Mouse (Mus musculus) gastrocnemius, adult 8-10 months (tissue): ENCODE measurements around the gene Fancl. TPM values are rescaled to one million over a fixed set of nuclear protein-coding genes. Genes with fewer than 3 reads are reported as not detected.
"Not testable (repeated sequence)": the region's sequence is repeated elsewhere in the genome, so short reads cannot be mapped to it uniquely, and the experiment has no call there.

Experiments
- DNase-seq, 2 experiments: peaks; one replicate each; pipeline ENCODE4 v3.0.0; 2022; ENCODE audit warnings: low spot score in 2 of 2
- total RNA-seq, 4 experiments: library from RNA; stranded (reverse); gene quantifications; 2 replicates each; pipeline ENCODE4 v1.2.4; 2022

Gene Fancl
- total RNA-seq: 1 to 10 TPM; 3.9 to 6.5 (median 4.5) TPM

DNA sequence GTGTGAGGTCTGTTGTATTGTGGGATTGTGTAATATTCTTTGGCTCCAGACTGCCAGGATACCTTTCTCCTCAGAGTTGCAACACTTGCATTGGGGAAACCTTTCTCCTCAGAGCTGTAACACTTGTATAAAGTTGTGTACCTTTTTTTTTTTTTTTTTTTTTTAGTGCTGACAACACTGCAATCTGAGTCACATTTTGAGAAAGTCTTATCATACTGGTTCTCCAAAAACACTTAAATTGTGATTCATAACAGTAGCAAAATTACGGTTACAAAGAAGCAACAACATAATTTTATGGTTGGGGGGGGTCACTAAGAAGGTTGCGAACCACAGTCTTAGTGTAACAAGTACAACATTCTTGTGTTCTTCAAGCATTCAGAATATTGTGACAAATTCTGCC, at the start of gene Fancl:
Gene Fancl, plus strand, starts transcription at position 165 of the 400 bp plus-strand sequence.
- DNase-seq: no peak

DNA sequence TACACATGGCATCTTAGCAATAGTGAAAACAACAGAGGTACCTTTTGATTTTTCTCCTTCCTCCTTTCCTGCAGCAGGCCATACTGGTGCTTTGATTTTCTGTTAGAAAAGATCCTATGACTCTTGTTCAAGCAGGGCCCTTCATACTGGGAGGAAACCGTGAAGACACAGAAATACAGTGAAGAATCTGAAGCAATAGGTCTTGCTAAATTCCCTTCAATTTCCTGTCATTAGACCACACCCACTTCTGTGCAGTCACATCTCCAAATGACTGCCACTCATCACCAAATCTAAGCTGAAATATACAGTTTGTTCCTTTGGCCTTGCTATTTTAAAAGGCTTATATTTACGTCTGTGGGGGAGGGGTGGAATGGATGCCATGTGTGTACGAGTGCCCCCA, 49.1 kb upstream of the Fancl start:
- DNase-seq: no peak

GRCm38 (mm10) chr11:26370176-26370575, 15.8 kb upstream of the Fancl start:
- DNase-seq: not testable (repeated sequence)

DNA sequence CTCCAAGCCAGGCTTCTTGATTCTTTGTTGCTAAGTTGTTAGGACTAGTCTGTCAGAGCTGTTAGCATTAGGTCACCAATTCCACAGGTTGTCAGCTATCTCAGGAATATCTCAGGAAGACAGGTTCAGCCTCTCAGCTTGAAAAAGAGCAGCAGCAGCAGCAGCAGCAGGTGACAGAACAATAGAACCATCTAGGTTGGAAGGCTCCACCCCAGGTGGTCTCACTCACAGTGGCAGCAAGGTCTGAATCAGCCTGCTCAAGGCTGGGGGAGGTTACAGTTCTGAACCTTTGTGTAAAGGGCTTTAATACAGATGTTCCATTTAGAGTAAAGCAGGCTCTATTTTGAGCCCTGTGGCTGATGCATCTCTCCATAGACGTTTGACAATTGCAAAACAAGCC, 14.0 kb upstream of the Fancl start:
- not testable (repeated sequence) for DNase-seq

- no peak for DNase-seq
These were observed 11.8 kb upstream of the Fancl start for GRCm38 (mm10) chr11:26374132-26374531.

DNA sequence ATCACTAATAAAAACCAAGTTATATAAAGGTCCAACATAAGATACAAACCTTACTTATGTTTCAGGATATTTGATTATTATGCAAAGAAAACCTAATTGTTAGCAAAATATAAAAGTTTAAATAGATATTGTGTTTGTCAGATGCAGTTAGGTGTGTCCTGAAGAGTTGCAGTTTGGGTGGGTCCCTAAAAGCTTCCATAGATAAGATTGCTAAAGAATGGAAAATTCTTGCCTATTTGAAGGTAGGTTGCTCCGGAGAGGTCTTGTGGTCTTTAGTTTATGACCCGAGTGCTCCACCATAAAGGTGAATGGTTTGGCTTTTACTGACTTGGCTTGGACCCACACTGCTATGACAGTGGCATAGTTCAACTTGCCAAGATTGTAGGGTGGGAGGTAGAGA, 7.9 kb upstream of the Fancl start:
- no peak for DNase-seq

- DNase-seq: no peak
These were observed 4.4 kb upstream of the Fancl start for GRCm38 (mm10) chr11:26381499-26381898.

- DNase-seq: no peak
These were observed 743 bp downstream of the Fancl start for GRCm38 (mm10) chr11:26386678-26387077.

DNA sequence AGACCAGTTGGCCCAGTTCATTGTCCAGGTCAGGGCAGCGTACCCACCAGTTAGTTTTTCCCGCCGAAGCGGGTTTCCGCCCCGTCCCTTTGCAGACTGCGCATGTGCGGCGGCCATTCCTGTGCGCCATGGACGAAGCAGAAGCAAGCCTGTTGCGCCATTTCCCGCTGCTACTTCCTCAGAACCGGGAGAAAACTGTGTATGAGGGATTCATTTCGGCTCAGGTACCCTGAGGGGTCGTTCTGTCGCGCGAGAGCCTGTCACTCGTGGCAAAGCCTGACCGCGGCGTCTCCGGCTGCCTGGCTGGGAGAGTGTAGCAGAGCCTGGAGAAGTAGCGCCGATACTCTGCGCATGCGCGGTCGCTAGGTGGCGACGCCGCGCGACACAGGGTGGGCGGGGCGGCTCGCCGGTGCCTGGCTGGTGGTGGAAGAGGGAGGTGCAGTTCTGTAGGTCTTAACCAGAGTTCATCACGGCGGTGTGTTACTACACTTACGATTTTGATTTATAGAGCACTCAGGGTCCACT, 1.2 kb downstream of the Fancl start:
- DNase-seq: peak; percentile 85 to 88

DNA sequence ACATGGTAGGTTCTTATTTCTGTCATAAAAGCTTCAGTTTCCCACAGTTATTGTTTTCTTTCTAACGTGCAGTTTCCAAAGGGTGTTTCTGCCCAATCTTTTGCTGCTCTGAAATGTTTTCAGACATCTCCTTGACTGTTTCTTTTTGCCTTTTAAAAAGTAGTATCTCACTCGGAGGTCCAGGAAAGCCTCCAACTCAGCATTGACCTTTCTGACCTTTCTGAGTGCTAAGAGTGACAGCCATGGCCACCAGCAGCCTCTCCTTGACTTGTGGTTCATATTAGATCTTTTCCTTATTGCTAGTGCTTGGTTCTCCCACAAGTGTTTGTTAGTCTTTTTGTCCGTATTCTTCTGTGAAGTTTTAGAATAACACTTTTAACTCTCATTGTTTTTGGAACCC, 9.6 kb downstream of the Fancl start:
- DNase-seq: no peak

DNA sequence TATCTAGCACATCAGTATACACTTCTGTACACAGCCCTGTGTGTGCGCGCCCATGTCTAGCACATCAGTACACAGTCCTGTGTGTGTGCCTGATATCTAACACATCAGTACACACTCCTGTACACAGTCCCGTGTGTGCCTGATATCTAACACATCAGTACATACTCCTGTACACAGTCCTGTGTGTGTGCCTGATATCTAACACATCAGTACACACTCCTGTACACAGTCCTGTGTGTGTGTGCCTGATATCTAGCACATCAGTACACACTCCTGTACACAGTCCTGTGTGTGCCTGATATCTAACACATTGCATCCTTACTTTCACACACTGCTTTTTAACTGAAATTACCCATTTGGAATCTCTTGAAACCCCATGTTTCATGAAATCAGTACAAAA, 27.0 kb downstream of the Fancl start:
- DNase-seq: no peak

DNA sequence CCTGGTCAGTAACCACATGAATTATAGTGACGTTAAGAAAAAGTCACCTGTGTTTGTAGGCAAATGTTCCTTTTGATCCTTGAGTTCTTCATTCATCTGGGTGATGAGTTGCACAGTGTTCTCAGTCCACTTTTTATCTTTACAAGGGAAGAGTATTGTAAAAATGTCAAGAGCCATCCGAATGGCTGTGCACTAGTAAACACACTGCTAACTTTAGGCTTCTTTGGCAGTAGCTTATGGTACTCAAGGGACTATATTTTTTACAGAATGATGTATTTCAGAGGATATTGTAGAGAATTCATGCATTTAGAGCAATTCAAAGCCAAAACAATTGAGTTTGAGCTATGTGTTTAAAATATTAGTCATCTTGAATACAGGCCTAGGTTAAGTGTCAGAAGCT, 35.5 kb downstream of the Fancl start:
- DNase-seq: no peak

DNA sequence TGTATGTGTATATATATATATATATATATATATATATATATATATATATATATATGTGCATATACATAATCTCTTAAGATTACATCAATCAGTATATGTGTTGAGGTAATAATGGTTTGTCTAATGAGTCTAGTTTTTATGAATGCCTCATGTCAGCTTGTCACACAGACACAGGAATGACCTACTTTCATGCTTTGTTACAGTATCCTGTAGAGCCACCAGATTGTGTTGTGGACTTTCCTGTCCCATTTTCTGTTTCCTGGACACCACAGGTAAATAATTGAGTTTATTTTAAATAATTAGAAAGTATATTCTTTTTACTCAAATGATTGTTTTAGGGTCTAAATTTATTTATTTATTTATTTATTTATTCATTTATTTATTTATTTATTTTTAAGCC, 48.3 kb downstream of the Fancl start:
- DNase-seq: no peak

DNA sequence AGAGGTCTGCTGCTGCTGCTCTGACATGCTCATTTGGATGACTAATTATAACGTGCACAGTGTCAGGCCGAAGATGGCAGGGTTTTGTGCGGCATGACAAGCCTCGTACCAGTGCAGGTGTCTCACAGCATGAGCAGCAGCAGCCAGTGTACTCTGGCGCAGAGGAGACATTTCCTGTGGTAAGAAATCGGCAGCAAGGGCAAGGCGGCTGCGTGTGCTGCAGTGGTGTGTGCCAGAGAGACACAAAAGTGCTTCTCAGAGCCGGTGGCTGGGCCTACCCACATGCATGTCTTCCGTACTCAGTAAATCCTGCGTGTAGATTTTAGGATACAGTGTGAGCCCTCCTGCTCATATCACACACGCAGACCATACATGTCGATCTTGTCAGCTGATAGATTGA, 51.9 kb downstream of the Fancl start:
- DNase-seq: no peak

DNA sequence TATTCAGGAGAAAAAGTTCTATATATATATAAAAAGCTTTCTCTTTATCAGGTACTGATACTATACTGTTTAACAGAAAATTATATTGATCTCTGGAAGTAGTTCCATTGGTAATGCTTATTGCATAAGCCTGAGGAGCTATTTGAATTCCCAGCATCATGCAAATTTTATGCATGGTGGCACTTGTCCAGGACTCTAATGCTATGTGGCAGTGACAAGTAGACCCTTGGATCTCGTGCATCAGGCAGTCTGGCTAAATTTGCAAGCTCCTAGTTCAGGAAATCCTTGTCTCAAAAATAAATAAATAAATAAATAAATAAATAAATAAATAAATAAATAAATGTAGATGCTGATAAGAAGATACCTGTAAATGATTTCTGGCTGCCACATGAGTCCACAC, 55.2 kb downstream of the Fancl start:
- DNase-seq: no peak

DNA sequence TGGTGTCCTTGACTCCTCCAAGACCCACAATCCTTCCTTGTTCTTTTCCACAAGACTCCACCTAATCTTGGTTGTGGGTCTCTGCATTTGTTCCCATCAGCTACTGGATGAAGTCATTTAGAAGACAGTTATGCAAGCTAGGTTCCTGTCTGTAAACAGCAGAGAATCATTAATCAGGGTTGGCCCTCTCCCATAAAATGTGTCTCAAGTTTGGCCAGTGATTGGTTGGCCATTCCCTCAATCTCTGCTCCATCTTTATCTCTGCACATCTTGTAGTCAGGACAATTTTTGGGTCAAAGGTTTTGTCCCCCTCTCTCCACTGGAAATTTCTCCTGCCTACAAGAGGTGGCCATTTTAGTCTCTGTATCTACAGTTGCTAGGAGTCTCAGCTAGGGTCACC, 58.4 kb downstream of the Fancl start:
- no peak for DNase-seq

- DNase-seq: no peak
These were observed 63.9 kb downstream of the Fancl start for GRCm38 (mm10) chr11:26449789-26450188.

GRCm38 (mm10) chr11:26450636-26451035, 64.7 kb downstream of the Fancl start:
- DNase-seq: no peak

- no peak for DNase-seq
These were observed 65.3 kb downstream of the Fancl start for GRCm38 (mm10) chr11:26451228-26451627.

DNA sequence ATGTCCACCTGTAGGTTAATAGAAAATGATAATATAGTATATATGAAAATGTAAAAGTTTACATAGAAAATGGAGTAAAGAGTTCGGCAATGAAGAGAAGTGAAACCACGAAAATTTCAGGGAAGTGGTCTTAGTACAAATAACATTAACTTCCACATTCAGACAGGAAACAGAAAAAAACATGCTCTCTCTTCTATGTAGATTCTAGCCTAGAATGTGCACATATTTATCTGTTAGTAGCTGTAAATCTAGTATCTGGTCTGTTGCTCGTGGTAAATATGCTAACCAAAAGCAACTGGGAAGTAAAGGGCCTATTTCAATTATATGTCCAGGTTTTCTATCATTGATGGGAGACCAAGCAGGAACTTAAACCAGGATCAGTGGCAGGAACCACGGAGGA, 66.8 kb downstream of the Fancl start:
- DNase-seq: no peak

DNA sequence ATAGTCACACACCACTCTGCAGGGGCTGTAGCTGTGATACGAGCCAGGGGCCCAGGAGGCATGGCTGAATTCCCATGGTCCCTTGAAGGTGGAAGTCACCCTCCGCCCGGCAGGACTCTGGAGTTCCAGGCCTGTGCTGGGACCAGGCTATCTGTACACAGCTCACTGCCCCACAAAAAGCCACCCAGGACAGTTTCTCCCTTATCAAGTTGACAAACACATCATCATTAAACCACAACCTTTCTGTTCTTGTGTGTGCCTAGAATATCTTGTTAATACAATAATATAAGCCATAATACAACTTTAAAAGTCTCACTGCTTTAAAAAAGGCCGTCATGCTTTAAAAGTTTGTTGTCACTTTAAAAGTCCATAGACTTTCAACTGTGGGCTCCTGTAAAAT, 68.1 kb downstream of the Fancl start:
- DNase-seq: no peak

DNA sequence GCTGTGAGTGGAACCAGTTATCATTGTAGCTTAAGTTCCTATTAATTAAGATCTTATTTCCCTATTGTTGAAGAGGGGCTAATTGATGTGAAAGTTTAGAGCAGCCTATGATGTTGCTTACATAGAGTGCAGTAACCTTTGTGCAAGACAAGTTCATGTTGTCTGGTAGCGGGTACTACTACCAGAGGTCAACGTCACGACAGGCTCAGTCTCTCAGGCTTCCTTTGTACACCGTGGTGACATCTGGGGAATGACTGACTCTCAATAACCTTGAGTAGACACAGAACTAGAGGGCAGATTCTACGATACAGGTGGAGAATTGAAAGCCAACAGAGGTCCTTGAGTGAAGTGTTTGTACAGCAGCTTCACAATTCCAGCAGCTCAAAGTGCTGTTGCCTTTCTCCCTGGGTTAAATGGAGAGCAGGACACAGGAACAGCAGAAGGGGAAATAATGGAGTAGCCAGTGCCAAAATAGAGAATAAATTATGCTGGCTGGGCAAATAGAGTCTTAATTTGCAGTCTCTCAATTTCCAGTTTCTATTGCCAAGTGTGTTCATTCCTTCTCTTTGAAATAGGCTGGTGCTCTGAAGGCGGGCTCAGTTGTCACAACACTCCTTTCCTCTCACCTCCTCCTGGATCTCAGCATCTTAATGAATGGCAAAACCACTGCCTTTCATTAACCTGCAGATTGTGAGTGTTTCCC, 91.3 kb downstream of the Fancl start:
- no peak for DNase-seq

GRCm38 (mm10) chr11:26481691-26482242, 95.8 kb downstream of the Fancl start:
- no peak for DNase-seq
